Mouse (Mus musculus) limb, embryonic 11.5 days (tissue): ENCODE results near the gene Lin7a. TPM values are rescaled to one million over a fixed set of nuclear protein-coding genes. Genes with fewer than 3 reads are reported as not detected.

Experiments used
- ATAC-seq: fragments of 200-750 bp; cut with Nextera tagmentation; 2 replicates; pipeline ENCODE4 v1.8.0; 2017; ENCODE audit warnings: low read depth; ENCODE audit not compliant: insufficient number of reproducible peaks, low FRiP score, low TSS enrichment
- DNase-seq: peaks from one replicate; pipeline ENCODE4 v3.0.0-alpha.2; 2015; ENCODE audit warnings: low spot score
- H3K27ac ChIP-seq: fragments of 300-500 bp; sonication (generic); replicated peaks from 2 replicates; pipeline ENCODE4 v1.5.1; 2014; ENCODE audit warnings: low read depth, mild to moderate bottlenecking, low read length
- H3K27me3 ChIP-seq: fragments of 300-500 bp; sonication (generic); 2 replicates; pipeline ENCODE4 v1.6.1; 2014; ENCODE audit warnings: mild to moderate bottlenecking, low read length, mixed read lengths; ENCODE audit not compliant: control insufficient read depth, insufficient read depth
- H3K36me3 ChIP-seq: fragments of 300-500 bp; sonication (generic); 2 replicates; pipeline ENCODE4 v1.6.1; 2014; ENCODE audit warnings: mild to moderate bottlenecking, low read length, moderate library complexity, mixed read lengths; ENCODE audit not compliant: control insufficient read depth, insufficient read depth
- H3K4me1 ChIP-seq: fragments of 300-500 bp; sonication (generic); 2 replicates; pipeline ENCODE4 v1.6.1; 2014; ENCODE audit warnings: low read length, mixed read lengths; ENCODE audit not compliant: control insufficient read depth, insufficient read depth
- H3K4me2 ChIP-seq: fragments of 300-500 bp; sonication (generic); 2 replicates; pipeline ENCODE4 v1.6.1; 2014; ENCODE audit warnings: low read depth, mild to moderate bottlenecking, moderate library complexity; ENCODE audit not compliant: severe bottlenecking
- H3K4me3 ChIP-seq: fragments of 300-500 bp; sonication (generic); 2 replicates; pipeline ENCODE4 v1.5.1; 2014; ENCODE audit warnings: low read depth, low read length
- H3K9ac ChIP-seq: fragments of 300-500 bp; sonication (generic); 2 replicates; pipeline ENCODE4 v1.6.1; 2014; ENCODE audit warnings: mild to moderate bottlenecking, low read length
- H3K9me3 ChIP-seq: fragments of 300-500 bp; sonication (generic); 2 replicates; pipeline ENCODE4 v1.6.1; 2016; ENCODE audit warnings: low read length; ENCODE audit not compliant: control insufficient read depth
- WGBS: fragments of 180-500 bp; shearing (Covaris S2); extraction: QIAGEN DNeasy Blood & Tissue Kit; methylation state at CpG from one replicate; pipeline ENCODE4 v1.1.7; 2014; 5-methylcytosine and 5-hydroxymethylcytosine counted together
- polyA plus RNA-seq: library from polyadenylated mRNA; unstranded; fragments of >200 nt; fragmentation: Nextera tagmentation; extraction: Ambion mirVana; gene quantifications from 2 replicates; pipeline ENCODE4 v1.2.1, GENCODE M21; 2014

Gene Lin7a
- polyA plus RNA-seq, 1 experiment from 2014 or later, result 1.8 TPM

DNA sequence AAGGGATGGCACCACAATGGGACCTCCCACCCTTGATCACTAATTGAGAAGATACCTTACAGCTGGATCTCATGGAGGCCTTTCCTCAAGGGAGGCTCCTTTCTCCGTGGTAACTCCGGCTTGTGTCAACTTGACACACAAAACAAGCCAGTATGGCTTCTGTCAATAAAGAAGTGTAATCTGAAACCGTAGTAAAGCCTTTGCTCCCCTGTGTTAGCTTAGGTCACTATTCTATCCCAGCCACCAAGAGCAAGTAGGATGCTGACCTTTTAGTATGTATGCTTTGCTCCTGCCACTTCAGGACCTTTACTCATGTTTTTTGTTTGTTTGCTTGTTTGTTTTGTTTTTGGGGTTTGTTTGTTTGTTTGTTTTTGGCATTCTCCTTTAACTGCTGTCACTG lies 41.9 kb downstream of the Lin7a start:
- Histone ChIP-seq H3K27ac (no peak overlapping the region), H3K4me1 (no peaks in the 10 kb centered on the region), H3K9ac (no peak overlapping the region), H3K4me2 (no peak overlapping the region), H3K4me3 (no peak overlapping the region), H3K36me3 (no peaks in the 10 kb centered on the region), H3K27me3 (no peaks in the 10 kb centered on the region), H3K9me3 (no peaks in the 10 kb centered on the region)
- ATAC-seq (no peak), DNase-seq (no peak)
- WGBS, result 40% methylated on average over 3 of the region's 3 CpGs

DNA sequence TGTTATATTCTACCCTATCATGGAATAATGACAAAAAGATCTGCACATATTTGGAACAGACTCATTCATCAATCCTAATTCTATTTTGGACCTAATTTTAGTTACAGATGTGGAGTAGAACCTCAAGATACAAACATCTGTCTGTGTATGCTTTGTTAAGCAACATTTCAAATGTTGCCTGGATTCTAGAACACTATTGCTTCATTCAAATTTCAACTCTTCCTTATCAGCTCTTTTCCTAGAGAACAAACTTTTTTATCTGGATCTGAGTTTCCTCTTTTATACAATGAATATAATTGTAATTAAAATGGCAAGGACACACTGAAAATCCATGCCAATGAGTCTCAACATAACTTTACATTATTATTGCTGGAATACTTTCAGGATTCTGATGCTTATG lies 43.8 kb downstream of the Lin7a start:
- DNase-seq (no peak), ATAC-seq (no peak)
- no peak overlapping the region for H3K4me3 ChIP-seq
- no peaks in the 10 kb centered on the region for H3K36me3 ChIP-seq
- H3K9me3 ChIP-seq, result no peaks in the 10 kb centered on the region
- no peak overlapping the region for H3K27ac ChIP-seq
- no peaks in the 10 kb centered on the region for H3K4me1 ChIP-seq
- H3K27me3 ChIP-seq, result no peaks in the 10 kb centered on the region
- no peak overlapping the region for H3K4me2 ChIP-seq
- no peak overlapping the region for H3K9ac ChIP-seq

DNA sequence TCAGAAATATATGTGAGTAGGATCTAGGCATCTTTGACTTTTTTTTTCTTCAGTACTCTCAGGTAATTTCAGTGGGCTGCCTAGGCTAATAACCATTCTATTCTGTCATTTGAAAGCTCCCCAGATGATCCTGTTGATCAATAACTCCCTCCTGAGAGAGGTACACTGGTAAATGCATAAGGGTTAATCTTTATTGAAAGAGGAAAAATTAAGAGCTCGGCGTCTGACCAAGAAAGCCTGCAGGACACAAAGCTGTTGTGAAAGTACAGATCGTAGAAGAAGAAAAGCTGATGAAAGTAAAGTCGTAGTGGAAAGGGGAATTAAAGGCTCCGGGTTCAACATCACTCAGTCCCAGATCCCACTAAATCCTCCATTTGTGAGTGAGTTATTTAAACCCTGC lies 44.2 kb downstream of the Lin7a start:
- Histone ChIP-seq H3K4me1 (no peaks in the 10 kb centered on the region), H3K4me2 (no peak overlapping the region), H3K9ac (no peak overlapping the region), H3K9me3 (no peaks in the 10 kb centered on the region), H3K27me3 (no peaks in the 10 kb centered on the region), H3K27ac (no peak overlapping the region), H3K4me3 (no peak overlapping the region), H3K36me3 (no peaks in the 10 kb centered on the region)
- ATAC-seq, result no peak
- no peak for DNase-seq
- WGBS, result 85% methylated on average over 5 of the region's 5 CpGs

DNA sequence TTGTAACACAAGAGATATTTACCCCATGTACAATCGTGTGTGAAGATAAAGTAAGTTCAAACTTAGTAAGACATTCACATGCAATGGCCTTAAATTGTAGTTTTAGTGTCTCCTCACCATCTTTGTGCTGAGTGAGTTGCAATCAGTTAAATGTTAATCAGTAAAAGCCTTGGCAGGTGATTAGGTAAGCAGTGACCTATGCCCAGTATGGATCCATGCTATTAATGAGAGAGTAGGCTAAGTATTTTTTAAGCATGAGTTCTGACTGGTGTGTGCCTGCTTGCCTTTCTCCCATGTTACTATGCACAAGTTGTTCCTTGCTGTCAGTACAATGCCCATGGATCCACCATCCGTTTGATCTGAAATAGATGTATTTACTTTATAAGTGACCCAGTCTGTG lies 44.6 kb downstream of the Lin7a start:
- Histone ChIP-seq H3K4me1 (no peaks in the 10 kb centered on the region), H3K27ac (no peak overlapping the region), H3K27me3 (no peaks in the 10 kb centered on the region), H3K4me2 (no peak overlapping the region), H3K36me3 (no peaks in the 10 kb centered on the region), H3K9ac (no peak overlapping the region), H3K4me3 (no peak overlapping the region), H3K9me3 (no peaks in the 10 kb centered on the region)
- no peak for DNase-seq
- no peak for ATAC-seq
- WGBS, result 79% methylated on average over 2 of the region's 2 CpGs

DNA sequence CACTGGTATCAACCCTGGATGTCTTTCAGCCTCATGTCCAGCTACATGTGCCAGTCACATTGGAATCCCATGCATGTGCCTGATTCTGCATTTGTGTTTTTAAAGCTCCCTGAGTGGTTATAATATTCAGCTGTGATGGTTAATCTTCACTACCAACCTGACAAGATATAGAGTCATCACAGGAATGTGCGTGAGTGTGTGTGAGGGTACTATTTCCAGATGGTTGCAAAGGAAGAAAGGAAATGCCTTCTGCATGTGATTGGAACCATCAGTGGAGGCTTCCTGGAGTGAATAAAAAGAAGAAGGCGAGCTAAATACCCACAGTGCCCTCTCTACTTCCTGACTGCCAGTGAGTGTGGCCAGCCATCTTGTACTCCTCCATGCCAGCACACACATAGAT lies 48.2 kb downstream of the Lin7a start:
- H3K36me3 ChIP-seq, result no peaks in the 10 kb centered on the region
- no peak for DNase-seq
- H3K4me3 ChIP-seq, result no peak overlapping the region
- no peak overlapping the region for H3K27ac ChIP-seq
- no peaks in the 10 kb centered on the region for H3K9me3 ChIP-seq
- no peak for ATAC-seq
- H3K9ac ChIP-seq, result no peak overlapping the region
- WGBS, result 86% methylated on average over 2 of the region's 2 CpGs
- no peaks in the 10 kb centered on the region for H3K27me3 ChIP-seq
- H3K4me2 ChIP-seq, result no peak overlapping the region
- H3K4me1 ChIP-seq, result no peaks in the 10 kb centered on the region

DNA sequence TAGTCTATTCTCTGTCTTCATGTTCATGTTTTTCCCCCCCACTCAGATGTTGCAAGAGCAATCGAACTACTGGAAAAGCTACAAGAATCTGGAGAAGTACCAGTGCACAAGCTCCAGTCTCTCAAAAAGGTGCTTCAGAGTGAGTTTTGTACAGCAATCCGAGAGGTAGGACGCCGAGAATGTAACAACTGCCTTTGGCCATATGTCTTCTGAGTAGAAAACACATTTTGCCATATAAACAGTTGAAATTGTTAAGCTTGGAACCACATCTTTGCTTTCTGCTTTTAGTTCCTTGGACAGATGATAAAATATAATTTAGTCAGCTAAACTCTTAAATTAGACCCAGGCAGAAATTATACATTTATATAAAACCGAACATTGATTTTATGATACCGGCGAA lies 52.4 kb downstream of the Lin7a start:
- H3K9ac ChIP-seq, result no peak overlapping the region
- no peak for ATAC-seq
- WGBS, result 95% methylated on average over 7 of the region's 7 CpGs

DNA sequence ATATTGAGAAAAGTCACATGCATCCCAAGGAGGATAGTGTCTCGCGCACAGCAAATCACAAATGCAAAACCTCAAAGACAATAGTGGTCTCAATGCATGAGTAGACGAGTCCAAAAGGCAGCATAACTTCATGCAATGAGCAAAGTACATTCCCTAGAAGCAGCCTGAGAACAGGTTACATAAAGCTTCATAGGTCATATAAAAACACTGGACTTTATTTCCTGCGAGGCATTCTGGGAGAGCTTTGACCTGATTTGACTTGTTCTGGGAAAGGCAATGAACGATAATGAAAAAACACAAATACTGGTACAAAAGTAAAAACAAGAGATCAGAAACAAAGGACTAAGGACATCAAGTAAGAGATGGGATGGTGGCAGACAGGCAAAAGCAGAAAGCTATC lies 54.1 kb downstream of the Lin7a start:
- WGBS, result 88% methylated on average over 5 of the region's 5 CpGs
- ATAC-seq (no peak), DNase-seq (no peak)
- Histone ChIP-seq H3K4me3 (no peak overlapping the region), H3K4me1 (no peaks in the 10 kb centered on the region), H3K9ac (no peak overlapping the region), H3K36me3 (no peaks in the 10 kb centered on the region), H3K27me3 (no peaks in the 10 kb centered on the region), H3K9me3 (no peaks in the 10 kb centered on the region), H3K4me2 (no peak overlapping the region), H3K27ac (no peak overlapping the region)

More for the DNA sequence above, 52.4 kb downstream of the Lin7a start:
- no peaks in the 10 kb centered on the region for H3K4me1 ChIP-seq
- H3K36me3 ChIP-seq, result no peaks in the 10 kb centered on the region
- no peaks in the 10 kb centered on the region for H3K9me3 ChIP-seq
- H3K4me2 ChIP-seq, result no peak overlapping the region
- H3K4me3 ChIP-seq, result no peak overlapping the region
- H3K27me3 ChIP-seq, result no peaks in the 10 kb centered on the region
- no peak for DNase-seq
- H3K27ac ChIP-seq, result no peak overlapping the region

DNA sequence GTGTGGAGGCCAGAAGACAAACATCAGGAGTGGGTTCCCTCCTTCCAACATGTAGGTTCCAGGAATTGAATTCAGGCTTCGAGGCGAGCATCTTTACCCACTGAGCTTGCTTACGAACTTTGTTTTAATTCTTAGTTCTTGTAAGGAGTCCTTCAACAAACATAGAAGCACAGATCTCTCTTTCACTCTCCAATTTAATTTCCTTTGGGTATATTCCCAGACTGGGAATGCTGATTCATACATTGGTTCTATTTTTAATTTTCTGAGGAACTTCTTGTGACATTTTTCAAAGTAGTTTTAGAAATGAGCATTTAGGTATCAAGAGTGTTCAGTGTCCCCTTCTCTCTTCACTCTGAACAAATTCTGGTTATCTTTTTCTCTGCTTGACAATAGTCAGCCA lies 68.0 kb downstream of the Lin7a start:
- no peaks in the 10 kb centered on the region for H3K36me3 ChIP-seq
- H3K4me1 ChIP-seq, result no peaks in the 10 kb centered on the region
- DNase-seq, result no peak
- no peaks in the 10 kb centered on the region for H3K9me3 ChIP-seq
- no peak overlapping the region for H3K4me3 ChIP-seq
- no peaks in the 10 kb centered on the region for H3K27me3 ChIP-seq
- WGBS, result 92% methylated on average over 3 of the region's 3 CpGs
- ATAC-seq, result no peak
- no peak overlapping the region for H3K9ac ChIP-seq
- H3K27ac ChIP-seq, result no peak overlapping the region
- H3K4me2 ChIP-seq, result no peak overlapping the region

DNA sequence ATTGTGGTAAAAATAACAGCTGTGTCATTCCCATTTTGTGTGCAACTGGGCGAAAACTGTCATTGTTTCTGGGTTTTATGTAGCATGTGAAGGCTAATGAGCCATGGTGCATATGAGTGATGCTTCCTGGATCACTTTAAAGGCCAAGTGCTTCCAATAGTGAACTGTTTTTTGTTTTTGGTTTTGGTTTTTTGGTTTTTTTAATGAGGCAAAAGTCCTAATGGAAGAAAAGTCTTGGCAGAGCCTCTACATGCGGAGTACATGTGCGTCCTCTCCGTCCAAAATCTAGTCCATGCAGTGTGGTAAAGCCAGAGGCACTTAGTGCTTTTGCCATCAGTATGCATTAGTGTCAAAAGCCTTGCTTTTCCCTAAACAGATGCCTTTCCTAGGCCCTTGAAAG lies 69.7 kb downstream of the Lin7a start:
- ATAC-seq, result no peak
- no peaks in the 10 kb centered on the region for H3K4me1 ChIP-seq
- H3K4me2 ChIP-seq, result no peak overlapping the region
- no peak overlapping the region for H3K4me3 ChIP-seq
- no peak overlapping the region for H3K27ac ChIP-seq
- no peak for DNase-seq
- 82% methylated on average over 4 of the region's 4 CpGs for WGBS
- no peaks in the 10 kb centered on the region for H3K36me3 ChIP-seq
- no peaks in the 10 kb centered on the region for H3K27me3 ChIP-seq
- H3K9ac ChIP-seq, result no peak overlapping the region
- no peaks in the 10 kb centered on the region for H3K9me3 ChIP-seq
